Mouse (Mus musculus): ENCODE measurements around the gene Tspan13.

Gene Tspan13

DNA sequence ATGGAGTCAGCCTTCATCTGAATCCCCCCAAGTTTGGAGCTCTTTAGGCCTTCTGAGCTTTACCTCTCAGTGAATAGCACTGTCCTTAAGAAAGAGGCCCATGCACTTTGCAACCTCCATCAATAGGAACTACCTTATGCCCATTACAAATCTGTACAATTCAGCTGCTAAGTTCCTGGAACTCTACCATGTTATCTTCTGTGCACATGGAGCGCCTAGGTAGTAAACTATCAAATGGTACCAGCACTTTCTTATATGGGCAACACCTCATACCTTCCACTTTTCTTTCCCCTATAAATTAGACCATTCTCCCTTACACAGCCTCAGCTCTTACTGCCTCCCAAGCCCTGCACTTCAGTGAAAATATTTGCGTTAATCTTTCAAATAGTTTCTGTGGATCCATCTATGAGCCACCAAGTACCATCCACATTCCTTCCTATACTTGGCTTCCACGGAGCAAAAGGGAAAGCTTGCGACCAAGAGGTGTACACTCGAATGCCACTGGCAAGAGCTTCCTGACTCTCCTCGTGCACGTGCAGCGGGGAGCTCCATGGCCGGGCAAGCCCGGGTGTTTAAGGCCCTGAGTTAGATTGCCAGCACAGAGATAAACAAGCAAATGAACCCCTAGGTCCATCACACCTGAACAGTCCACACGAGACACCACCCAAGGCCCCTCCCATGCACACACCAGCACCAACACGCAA lies 11.5 kb downstream of the Tspan13 start:
- no peak for DNase-seq

DNA sequence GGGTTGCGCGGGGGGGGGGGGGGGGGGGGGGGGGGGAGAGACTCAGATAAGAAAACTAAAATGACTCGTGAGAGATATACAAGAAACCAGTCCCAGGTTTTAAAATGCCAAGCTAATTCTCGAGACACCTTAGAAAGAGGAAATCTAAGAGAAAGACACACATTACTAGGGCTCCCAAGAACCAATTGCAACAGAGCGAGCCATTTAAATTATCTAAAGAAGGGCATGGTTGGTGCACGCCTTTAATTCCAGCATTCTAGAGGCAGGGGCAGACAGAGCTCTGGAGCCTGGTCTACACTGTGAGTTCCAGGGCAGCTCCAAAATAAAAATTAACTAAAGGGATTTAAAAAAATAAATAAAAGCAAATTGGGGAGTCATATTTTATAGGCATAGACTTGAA lies 12.6 kb downstream of the Tspan13 start:
- DNase-seq: no peak

DNA sequence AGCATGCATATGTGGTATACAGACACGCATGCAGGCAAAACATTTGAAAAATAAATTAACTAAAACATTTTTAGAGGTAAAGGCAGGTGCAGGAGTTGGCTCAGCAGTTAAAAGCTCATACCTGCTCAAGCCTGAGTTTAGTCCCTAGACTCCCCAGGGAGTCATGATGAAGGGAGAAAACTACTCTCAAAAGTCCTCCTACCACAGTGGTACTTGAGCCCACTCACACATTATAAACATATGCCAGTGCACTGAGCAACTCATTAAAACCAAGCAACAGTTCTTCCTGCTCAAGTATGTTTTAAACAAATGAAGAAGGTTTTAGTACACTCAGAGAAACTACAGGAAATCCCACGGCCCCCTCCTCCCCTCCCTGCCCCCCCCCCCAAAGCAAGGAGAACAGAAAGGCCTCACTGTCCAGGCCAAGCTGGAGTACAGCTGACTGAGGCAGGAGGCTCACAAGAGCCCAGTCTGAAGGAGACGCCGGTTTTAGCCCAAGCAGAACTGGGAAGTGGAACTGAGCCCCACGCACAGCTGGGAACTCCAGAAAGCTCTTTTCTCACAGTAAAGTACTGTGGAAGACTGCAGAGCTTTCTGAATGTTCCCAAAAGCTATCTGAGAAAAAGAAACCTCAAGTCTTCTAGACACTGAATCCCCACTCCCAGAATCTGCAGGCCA lies 13.2 kb downstream of the Tspan13 start:
- peak; percentile 53 for DNase-seq

DNA sequence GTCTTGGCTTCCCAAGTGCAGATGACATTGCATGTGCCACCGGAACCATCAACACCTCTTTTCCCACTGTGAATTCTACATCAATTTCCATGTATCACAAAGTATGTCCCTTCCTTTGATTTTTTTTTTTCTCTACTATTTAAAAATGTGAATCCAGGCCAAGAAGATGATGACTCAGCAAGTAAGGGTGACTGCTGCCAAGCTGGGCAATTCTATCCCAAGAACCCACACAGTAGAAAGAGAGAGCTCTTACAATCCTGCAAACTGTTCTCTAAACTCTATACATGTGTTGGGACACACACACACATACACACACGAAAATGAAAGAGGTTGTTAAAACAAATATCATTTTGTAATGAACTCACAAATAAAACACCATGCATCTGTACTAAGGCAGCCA lies 15.1 kb downstream of the Tspan13 start:
- DNase-seq: no peak

DNA sequence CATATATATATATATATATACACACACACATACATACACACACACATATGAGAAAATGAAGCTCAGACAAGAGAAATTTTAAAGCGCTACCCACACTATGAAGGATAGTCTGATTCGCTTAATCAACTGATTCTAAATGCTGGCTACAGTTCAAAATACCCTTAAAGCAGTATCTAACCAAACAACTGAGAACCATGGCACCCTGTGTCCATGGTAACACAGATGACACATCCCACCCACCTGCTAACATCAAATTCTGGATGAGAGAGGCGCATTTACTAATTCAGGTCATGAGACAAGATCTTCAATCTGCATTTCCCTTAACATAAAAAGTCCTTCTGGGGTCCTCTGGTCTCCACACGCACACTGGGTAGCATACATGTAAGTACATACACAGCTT lies 16.2 kb downstream of the Tspan13 start:
- no peak for DNase-seq

DNA sequence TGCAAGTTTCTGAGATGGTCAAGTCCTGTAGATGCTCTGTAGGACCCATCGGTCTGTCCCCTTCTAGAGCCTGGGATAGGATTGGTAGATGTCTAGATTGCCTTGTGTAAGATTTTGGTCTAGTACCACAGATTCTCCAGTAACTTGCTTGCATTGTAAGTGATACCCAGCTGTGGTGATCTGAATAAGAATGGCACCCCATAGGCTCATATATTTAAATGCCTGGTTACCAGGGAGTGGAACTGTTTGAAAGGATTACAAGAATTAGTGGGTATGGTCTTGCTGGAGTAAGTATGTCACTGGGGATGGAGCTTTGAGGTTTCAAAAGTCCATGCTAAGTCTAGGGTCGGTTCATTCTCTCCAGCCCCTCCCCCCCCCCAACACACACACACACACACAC lies 21.6 kb downstream of the Tspan13 start:
- no peak for DNase-seq

DNA sequence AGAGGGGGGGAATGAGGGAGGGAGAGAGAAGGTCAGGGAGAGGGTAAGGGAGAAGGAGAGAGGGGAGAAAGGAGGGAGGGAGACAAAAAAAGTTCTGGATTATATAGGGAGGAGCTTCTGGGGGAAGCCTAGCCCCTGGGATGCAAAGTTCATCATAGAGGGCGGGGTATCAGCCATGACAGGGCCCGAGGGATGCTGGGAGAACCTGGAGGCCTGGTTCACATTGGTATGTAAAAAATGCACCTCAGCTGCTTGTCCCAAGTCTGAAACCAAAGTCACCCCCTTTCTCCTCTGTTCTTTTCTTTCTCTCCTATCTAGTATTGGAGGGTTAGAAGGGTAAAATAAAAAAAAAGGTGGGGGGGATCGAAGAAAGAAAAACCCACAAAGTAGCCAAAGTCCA lies 22.2 kb downstream of the Tspan13 start:
- DNase-seq: no peak

DNA sequence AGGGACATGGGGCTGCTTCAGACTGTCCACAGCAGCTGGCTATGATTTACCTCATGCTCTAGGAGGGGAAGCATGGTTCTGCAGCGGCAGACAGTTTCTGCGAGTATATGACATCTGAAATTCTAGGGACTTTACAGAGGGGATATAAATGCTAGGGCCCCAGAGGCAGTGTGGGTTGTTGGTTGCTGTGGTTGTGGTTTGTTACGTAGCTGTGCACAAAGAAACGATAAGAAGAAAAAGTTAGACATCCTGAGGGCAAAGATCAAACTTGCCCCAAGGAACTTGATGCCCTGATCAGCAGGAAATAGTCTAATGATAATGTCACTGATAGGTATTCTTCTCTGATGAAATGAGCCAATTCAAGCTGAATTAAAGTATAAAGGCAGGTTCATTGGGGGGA lies 22.7 kb downstream of the Tspan13 start:
- DNase-seq: no peak

DNA sequence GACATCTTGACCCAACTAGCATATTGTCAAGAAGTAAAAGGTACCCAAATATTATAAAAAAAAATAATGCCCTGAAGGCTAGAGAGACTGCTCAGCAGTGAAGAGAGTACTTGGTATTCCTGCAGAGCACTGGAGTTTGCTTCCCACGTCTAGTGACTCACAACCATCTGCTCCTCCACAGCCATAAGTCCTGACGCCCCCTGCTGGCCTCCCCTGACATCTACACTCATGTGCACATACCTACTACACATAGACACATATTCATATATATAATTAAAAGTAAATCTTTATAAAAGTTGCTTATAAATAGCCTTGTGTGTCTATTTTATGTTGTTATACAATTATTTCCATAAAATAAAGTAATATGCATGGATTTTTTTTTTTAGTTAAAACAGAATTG lies 24.5 kb downstream of the Tspan13 start:
- DNase-seq: no peak

DNA sequence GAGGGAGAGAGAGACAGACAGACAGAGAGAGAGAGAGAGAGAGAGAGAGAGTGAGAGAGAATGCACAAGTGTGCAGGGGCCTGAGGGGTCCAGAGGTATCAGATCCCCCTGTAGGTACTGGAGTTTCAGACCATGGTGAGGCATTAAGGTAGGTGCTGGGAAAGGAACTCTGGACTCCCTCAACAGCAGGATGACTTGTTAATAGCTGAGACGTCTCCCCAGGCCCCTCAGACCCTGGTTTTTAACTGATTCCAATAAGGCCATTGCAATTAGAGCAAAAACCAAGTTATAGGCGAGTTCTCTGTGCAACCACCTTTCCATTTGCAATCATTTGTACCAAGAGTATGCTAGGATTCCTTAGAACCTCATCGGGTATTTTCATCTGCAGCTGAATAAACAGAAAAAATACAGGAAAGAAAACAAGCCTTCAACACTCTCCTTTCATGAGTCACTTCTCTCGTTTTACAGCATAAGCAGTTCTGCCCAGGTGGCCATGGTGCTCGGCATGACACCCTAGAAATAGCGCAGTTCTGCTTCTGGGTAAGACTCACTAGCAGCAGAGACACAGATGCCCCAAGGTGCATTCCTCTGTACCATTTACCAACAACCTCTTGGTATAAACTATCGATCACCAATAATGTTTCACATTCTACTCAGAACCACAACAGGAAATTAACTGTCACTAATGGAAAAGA lies 28.9 kb downstream of the Tspan13 start:
- no peak for DNase-seq

DNA sequence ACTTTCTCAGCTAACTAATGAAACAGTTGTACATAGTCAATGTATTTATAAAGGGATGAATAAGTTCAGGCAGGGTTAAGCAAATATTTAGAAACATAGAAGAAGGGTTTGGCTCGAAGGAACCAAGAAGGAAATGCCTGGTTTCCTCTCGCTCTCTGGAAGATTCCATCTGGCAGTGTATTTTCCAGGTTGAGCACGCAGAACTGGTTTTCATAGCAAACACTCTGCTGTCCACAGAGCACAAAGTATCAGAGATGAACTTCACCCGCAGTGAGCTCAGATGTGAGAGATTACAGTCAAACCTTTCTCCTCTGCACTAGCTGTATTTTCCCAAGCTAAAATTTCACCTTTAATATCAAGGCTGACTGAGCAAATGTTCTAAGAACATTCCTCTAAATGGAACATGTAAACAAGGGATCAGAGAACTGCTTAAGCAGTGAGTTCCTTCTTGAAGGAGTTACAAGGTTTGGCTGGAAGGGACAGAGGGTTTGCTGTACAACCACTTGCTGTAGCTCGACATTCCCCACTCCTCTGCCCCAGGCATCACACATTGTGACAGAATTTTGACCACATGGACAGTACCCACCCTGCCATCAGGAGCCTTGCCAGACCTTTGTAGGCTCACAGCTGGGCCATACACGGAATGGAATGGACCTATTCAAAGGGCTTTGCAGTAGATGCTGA lies 33.8 kb downstream of the Tspan13 start:
- DNase-seq: no peak

DNA sequence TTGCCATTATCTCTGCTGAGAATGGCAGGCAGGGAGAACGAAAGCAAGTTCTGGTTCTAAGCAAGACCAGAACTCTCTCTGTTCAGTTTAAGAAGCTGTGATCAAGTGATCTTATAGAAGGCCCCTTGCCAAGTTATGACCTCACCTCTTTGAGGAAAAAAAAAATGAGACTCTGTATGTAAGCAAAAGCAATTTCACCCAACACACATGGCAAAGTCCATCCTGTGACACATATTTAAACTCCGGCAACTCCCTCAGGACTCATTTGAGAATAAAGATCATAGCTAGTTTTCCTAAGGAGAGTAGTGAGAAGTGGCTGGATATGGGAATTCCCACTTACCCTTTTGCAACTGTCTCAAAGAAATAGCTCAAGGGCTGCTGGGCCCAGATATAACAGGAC lies 34.7 kb downstream of the Tspan13 start:
- no peak for DNase-seq

DNA sequence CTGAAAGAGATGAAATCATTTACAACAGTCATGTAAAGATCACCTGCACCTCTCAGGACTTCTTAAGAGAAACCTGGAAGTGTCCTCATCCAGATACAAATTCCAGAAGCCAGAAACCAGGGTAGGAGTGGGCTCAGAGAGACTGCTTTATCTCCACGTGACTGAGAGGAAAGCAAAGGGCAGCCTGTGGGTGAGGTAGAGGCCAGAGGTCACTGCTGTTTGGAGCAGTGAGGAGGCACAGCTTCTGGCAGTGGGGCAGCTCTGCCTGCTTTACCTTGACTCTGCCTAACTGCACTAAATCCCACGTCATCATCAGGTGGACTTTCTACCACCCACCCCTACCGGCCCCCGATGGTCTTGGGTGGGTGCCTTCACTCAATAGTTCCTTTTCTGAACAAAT lies 37.6 kb downstream of the Tspan13 start:
- DNase-seq: no peak

DNA sequence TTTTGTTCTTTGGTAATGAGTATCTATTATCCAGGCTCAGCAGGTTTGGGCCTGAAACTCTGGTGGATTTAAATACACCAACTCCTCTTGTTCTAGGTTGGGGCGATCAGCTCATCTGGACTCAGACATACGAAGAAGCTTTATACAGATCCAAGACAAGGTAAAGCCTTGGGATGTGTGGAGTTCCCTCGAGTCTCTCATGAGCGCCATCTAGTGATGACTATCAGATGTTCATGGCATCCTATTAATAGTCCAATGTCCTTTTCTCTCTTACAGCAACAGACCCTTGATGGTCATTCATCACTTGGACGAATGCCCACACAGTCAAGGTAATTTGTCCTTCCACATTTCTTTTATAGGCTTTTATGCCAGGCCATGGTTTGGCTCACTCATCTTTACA lies 46.5 kb downstream of the Tspan13 start:
- no peak for DNase-seq

DNA sequence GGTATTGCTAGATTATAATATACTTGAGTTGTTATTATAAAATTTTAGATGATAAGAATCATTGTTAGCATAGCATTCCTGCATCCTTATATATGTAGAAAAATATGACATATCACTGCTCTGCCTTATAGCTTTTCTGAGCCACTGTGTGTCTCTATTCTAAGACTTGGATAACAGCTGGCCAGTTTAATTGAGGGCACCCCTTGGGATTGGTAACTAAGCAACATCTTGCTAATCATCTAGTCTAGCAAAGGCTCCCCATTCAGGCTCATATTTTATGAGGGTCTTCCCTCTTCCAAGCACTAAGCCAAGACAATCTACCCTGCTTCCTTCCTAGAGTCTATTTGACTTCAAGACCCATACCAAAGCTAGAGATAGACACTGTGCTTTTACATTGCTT lies 48.2 kb downstream of the Tspan13 start:
- DNase-seq: no peak

DNA sequence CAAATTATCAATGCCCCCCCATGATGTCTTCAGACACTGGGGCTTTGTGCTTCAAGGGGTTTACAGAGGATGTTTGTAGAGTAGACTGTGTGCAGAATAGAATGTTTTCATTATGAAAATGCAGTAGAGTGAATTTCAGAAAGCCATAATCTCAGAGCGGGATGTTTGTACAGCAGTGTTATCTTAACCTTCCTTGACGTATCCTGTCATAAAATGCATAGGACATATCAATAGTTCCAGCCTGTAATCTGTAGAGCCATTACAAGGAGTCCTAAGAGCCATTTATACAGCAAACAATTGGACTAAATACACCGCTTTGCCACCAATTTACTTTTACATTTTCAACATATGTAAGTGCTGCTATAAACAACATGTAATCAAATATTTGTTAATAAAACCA lies 48.7 kb downstream of the Tspan13 start:
- no peak for DNase-seq

DNA sequence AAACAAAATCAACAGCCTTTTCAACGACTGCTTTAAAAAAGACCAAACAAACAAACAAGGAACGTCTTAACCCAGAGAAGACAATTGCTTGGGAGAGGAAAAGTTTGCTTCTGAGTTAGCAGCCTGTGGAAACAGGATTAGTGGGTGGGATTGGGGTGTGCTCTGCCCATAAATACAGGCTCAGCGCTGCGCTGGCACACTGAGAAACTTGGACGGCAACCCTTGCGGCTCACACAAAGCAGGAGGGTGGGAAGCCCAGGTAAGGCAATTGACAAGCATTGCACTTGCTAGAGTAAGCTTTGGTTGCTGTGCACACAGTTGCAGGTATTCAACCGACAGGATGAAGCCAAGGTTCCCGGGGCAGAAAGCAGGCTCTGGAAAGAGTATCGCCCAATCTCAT lies 49.6 kb downstream of the Tspan13 start, which contains the start of gene Agr2:
Agr2 (plus strand) TSS at position 197 of the 400 bp plus-strand sequence.
- no peak for DNase-seq

DNA sequence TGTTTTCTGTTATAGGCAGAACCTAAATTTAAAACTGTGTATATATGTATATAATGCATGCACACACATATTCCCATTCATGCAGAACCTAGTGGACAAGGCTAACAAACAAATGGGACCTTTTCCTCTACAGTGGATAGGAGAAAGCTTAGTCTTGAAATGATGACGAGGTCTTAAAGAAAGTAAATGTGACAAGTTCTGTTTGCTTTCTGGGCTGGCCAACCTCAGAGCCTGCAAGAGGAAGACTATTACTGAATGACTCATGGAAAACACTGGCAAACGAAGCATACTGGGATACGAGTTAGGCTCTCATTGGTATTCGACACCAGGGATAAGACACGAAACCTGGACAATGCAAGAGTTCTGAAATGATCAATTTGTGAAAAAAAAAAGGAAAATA lies 57.6 kb downstream of the Tspan13 start:
- DNase-seq: no peak

DNA sequence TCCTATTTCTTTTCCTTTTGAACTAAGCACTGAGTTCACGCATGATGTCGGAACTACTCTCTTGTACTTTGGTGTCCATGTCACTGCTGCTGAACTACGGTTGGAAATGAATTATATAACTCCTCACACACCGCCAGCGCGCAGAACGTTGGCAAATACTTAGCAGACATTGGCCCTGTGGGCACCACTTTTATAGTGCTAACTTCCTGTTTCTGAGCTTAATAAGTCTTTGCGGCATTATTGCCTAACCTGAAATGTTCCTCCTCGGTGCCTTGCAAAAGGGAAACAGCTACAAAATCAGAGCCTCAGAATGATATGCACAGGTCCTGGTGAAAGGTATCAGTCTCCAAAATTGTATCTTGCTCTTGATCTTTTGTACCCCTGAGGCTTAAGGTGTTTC lies 58.8 kb downstream of the Tspan13 start:
- DNase-seq: no peak

DNA sequence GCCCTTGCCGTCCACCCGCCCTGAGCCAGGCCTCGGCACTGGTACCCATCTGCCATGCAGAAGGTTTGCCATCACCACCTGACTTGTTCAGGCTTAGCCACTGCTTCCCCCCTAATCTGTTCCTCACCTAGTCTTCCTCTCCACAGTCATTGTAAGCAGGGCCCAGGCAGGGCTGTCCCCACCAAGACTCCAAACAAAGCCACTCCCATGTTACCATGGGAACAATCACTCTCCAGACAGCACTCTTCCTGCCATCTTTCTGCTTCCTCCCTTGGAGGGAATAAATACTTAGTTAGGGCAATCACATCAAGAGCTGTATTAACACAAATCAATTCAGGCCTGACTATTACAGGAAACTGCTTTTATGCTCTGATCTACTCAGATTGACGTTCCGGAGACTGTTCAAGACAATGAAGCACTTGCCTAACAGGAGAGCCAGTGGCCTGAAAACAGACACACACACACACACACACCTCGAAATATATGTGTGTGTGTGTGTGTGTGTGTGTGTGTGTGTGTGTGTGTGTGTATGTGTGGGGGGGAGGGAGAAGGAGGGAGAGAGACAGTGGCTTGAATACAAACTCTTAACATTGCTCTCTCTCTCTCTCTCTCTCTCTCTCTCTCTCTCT lies 60.5 kb downstream of the Tspan13 start:
- no peak for DNase-seq

DNA sequence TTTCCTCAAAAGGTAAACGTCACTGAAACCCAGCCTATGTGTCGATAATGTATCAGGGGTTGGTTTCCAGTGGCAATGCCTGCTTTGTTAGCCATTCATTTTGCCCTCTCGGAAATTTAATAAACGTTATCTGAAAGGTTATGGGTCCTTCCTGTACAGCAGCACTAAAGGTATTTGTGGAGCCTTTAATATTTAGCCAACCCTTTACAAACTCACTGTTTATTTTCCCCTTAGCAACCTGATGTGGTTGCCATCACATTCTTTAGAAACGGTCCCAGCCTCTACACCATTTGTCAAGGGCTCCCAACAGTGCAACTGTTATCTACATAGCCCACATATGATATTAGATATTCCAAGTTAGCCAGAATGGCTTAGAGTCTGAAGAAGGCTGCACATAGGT lies 62.7 kb downstream of the Tspan13 start:
- no peak for DNase-seq

DNA sequence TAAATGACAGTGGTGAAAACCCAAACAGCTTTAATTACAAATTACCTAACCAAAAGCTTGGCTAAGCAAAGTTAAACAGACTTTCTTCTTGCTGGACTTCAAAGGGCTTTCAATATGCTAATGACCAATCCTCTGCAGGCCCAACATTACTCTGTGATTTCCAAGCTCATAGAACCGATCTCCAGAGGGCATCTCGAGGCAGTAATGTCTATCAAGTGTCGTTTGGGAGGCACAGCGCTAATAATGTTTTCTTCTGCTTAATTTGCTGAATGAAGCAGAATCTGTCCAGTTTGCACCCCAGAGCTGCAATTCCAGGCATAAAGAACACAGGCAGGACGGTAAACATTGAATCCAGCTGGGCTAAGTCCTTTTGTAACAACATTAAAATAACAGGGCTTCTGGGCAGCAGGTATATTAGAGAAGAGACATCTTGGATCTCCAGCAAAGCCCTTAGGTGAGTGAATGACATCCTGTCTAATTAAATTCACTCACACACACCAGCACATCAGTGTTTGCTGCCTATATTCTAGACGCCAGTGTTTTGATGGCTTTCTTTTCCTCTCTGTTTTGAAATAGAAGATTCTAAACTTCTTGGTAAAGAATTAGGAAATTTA lies 64.6 kb downstream of the Tspan13 start:
- no peak for DNase-seq

DNA sequence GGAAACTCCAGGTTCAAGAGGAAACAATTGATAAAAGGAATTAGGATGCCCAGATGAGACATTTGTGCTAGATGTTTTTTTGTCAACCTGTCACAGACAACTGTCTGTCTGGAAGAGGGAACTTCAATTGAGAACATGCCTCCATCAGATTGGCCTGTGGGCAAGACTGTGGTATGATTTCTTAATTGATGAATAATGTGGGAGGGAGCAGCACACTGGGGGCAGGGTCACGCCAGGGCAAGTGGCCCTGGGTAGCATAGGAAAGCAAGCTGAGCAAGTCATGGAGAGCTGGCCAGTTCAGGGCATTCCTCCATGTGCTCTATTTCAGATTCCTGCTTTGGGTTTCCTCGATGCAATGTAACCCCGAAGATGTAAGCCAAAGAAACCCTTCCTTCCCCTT lies 66.4 kb downstream of the Tspan13 start:
- no peak for DNase-seq

Measured in layer of hippocampus, adult 9-11 months (tissue).